Mouse (Mus musculus) limb, embryonic 14.5 days (tissue): ENCODE results near the gene Tc2n. TPM values are rescaled to one million over a fixed set of nuclear protein-coding genes. Genes with fewer than 3 reads are reported as not detected.

Experiments used
- ATAC-seq: fragments of 200-750 bp; cut with Nextera tagmentation; 2 replicates; pipeline ENCODE4 v1.8.0; 2017; ENCODE audit warnings: low read depth, moderate number of reproducible peaks, moderate TSS enrichment; ENCODE audit not compliant: low FRiP score
- DNase-seq: peaks from one replicate; pipeline ENCODE4 v3.0.0-alpha.2; 2015; ENCODE audit warnings: low spot score
- H3K27ac ChIP-seq: fragments of 300-500 bp; sonication (generic); replicated peaks from 2 replicates; pipeline ENCODE4 v1.5.1; 2014; ENCODE audit warnings: low read depth, mild to moderate bottlenecking, low read length, moderate library complexity, mixed read lengths
- H3K27me3 ChIP-seq: fragments of 300-500 bp; sonication (generic); 2 replicates; pipeline ENCODE4 v1.6.1; 2014; ENCODE audit warnings: low read length, mixed read lengths; ENCODE audit not compliant: control insufficient read depth, insufficient read depth
- H3K36me3 ChIP-seq: fragments of 300-500 bp; sonication (generic); 2 replicates; pipeline ENCODE4 v1.6.1; 2014; ENCODE audit warnings: mild to moderate bottlenecking, low read length, moderate library complexity, mixed read lengths; ENCODE audit not compliant: control insufficient read depth, insufficient read depth
- H3K4me1 ChIP-seq: fragments of 300-500 bp; sonication (generic); 2 replicates; pipeline ENCODE4 v1.6.1; 2014; ENCODE audit warnings: antibody characterized with exemption, low read length, mixed read lengths; ENCODE audit not compliant: control insufficient read depth, insufficient read depth
- H3K4me2 ChIP-seq: fragments of 300-500 bp; sonication (generic); replicated peaks from 2 replicates; pipeline ENCODE4 v1.6.1; 2014; ENCODE audit warnings: low read depth, mild to moderate bottlenecking, low read length, moderate library complexity; ENCODE audit not compliant: severe bottlenecking
- H3K4me3 ChIP-seq: fragments of 300-500 bp; sonication (generic); replicated peaks from 2 replicates; pipeline ENCODE4 v1.5.1; 2014; ENCODE audit warnings: low read length
- H3K9ac ChIP-seq: fragments of 300-500 bp; sonication (generic); 2 replicates; pipeline ENCODE4 v1.6.1; 2014; ENCODE audit warnings: mild to moderate bottlenecking, low read depth, low read length, moderate library complexity; ENCODE audit not compliant: severe bottlenecking
- H3K9me3 ChIP-seq: fragments of 300-500 bp; sonication (generic); 2 replicates; pipeline ENCODE4 v1.6.1; 2016; ENCODE audit warnings: low read length; ENCODE audit not compliant: control insufficient read depth
- POLR2A ChIP-seq: fragments of 200-500 bp; IDR thresholded peaks from 2 replicates; pipeline ENCODE4 v1.8.0; 2012; ENCODE audit warnings: inconsistent platforms, mild to moderate bottlenecking, moderate library complexity, borderline replicate concordance; ENCODE audit not compliant: insufficient read depth, insufficient read length; ENCODE audit errors: extremely low read depth
- WGBS: fragments of 180-500 bp; shearing (Covaris S2); extraction: QIAGEN DNeasy Blood & Tissue Kit; methylation state at CpG from one replicate; pipeline ENCODE4 v1.1.7; 2014; 5-methylcytosine and 5-hydroxymethylcytosine counted together
- polyA plus RNA-seq, 2 experiments: library from polyadenylated mRNA; depleted of rRNA in 1 of 2; stranded (reverse) in 1 of 2; unstranded in 1 of 2; fragments of >200 nt; fragmentation: Nextera tagmentation in 1 of 2; extraction: Ambion mirVana in 1 of 2; gene quantifications; 2 replicates each; pipeline versions ENCODE4 v1.2.1 to v1.2.3; 2012 to 2014

Tc2n gene
- 0.36 and 0.48 TPM in 2 replicates for polyA plus RNA-seq (2012; rRNA removed)
- 0.94 and 0.95 TPM in 2 replicates for polyA plus RNA-seq (2014; fragmentation: Nextera tagmentation; extraction: Ambion mirVana)

DNA sequence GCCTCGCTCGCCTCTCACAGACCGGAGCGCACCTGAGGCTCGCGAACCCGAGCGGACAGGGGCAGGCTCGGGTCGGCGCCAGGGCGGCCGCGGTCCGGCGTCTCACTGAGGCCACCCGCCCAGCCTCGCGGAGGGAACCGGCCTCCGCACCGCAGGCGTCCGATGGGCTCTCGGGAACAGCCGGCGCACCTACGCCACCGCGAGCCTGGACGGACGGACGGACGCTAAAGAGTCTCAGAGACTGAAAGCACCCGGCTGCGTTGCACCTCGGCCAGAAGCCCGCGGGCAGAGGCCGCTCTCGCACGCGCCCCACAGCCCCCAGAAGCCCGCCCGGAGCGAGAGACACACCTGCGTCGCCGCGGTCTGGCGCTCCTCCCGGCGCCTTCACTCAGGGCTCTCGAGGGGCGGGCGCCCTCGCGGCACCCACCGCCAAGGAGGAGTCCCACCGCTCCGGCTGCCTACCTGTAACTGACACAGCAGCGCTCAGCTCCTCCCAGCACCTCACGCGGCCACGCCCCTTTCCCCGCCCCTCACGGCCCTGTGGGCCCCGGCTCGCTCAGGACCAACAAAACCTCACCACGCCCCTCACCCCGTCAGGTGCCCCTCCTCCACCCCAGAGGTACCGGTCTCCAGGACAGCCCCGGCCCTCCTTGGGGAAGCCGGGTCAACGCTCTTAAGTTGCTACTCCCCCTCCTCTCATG lies at the start of gene Tc2n:
Gene Tc2n (minus strand): TSS at position 470 of the 701 bp plus-strand sequence.
- no peak within 1 kb of the TSS for H3K27ac ChIP-seq
- ATAC-seq: peak; percentile 89
- 0 out of 2 replicates have a peak, but pooled peaks cover 4% of the 10 kb centered on the region for H3K27me3 ChIP-seq
- H3K9ac ChIP-seq: peak within 1 kb of the TSS; percentile 56
- no peak for TF ChIP-seq POLR2A
- peak within 1 kb of the TSS; percentile 67 for H3K4me3 ChIP-seq
- H3K4me1 ChIP-seq: no peaks in the 10 kb centered on the region
- no peaks in the 10 kb centered on the region for H3K36me3 ChIP-seq
- peak; percentile 58 for DNase-seq
- peak within 1 kb of the TSS; percentile 98 for H3K4me2 ChIP-seq
- no peaks in the 10 kb centered on the region for H3K9me3 ChIP-seq
- under 1% methylated on average over 48 of the region's 75 CpGs for WGBS

GRCm38 (mm10) chr12:101767306-101768053 lies 49.2 kb upstream of the Tc2n start:
- ATAC-seq: no peak
- DNase-seq: no peak

DNA sequence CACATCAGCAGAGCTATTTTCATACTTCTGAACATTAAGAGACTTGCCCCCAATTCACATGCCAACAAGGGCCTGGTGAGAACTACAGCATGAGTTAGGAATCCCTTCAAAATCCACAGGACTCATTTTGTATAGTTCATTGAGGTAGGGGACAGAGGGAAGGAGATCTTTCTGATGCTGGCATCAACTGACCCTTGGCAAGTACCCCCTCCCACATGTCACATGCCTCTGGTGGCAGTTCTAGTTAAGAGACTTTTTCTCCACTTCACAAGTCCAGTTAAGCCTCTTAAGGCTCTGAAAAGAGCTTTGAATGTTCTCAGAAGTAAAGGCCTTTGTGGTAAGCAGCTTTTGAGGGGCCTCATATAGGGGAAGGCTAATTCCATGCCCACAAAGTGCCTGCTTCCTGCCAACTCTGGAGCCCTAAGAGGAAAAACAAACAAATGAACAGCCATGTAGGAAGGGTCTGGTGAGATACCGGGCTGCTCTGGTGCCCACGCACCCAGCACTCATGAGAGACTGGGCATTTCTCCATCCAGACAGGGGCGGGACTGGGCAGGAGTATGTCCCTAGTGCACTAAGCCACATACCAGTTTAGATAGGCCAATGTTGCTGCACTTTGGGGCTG lies 48.0 kb upstream of the Tc2n start:
- no peak overlapping the region for H3K4me3 ChIP-seq
- H3K9ac ChIP-seq: no peak overlapping the region
- no peak overlapping the region for H3K4me2 ChIP-seq
- WGBS: 75% methylated on average over 3 of the region's 3 CpGs
- H3K36me3 ChIP-seq: peaks cover 12% of the 10 kb centered on the region; the same call in 1 of the 2 replicates
- no peak for TF ChIP-seq POLR2A
- no peak overlapping the region for H3K27ac ChIP-seq
- DNase-seq (no peak), ATAC-seq (no peak)
- no peaks in the 10 kb centered on the region for H3K9me3 ChIP-seq
- peaks cover 22% of the 10 kb centered on the region for H3K4me1 ChIP-seq
- H3K27me3 ChIP-seq: no peaks in the 10 kb centered on the region

More at GRCm38 (mm10) chr12:101767306-101768053, 49.2 kb upstream of the Tc2n start:
- WGBS: 55% methylated on average over 9 of the region's 9 CpGs
- H3K9me3 ChIP-seq: no peaks in the 10 kb centered on the region
- no peak overlapping the region for H3K4me3 ChIP-seq
- no peak overlapping the region for H3K4me2 ChIP-seq
- no peaks in the 10 kb centered on the region for H3K27me3 ChIP-seq
- H3K4me1 ChIP-seq: peaks cover 22% of the 10 kb centered on the region
- no peak overlapping the region for H3K27ac ChIP-seq
- no peak for TF ChIP-seq POLR2A
- H3K9ac ChIP-seq: no peak overlapping the region
- peaks cover 11% of the 10 kb centered on the region; the same call in 1 of the 2 replicates for H3K36me3 ChIP-seq

- Histone ChIP-seq H3K9ac (no peak overlapping the region), H3K27me3 (no peaks in the 10 kb centered on the region), H3K27ac (no peak overlapping the region), H3K9me3 (no peaks in the 10 kb centered on the region), H3K36me3 (peaks cover 21% of the 10 kb centered on the region; the same call in 1 of the 2 replicates), H3K4me3 (no peak overlapping the region), H3K4me1 (peaks cover 22% of the 10 kb centered on the region), H3K4me2 (no peak overlapping the region)
- no peak for TF ChIP-seq POLR2A
- WGBS: 76% methylated on average over 5 of the region's 5 CpGs
- ATAC-seq: no peak
- DNase-seq: no peak
Observed at GRCm38 (mm10) chr12:101764870-101765269, 46.5 kb upstream of the Tc2n start.

DNA sequence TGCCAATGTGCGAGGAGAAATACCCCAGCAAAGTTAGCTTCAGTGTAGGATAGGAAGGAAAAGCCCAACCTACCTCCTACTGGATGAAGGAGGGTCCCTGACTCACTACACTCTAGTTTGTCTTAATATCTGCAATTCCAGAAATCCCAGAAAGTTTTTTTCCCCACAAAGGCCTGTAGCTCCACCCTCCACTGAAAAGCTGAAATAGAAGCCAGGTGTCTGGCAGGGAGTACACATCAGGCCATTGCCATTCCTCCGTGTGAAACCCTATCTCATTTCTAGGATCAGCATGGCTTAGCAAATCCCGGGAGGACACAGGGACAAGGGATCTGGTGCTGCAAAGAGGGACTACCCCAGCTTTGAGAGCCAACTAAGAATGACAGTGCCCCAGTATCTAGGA lies 44.7 kb upstream of the Tc2n start:
- no peak overlapping the region for H3K9ac ChIP-seq
- H3K27ac ChIP-seq: 0 out of 2 replicates have a peak overlapping the region, but pooled peaks have one; percentile 21
- 44% methylated on average over 3 of the region's 3 CpGs for WGBS
- TF ChIP-seq POLR2A: no peak
- ATAC-seq (peak; percentile 53), DNase-seq (peak; percentile 26)
- H3K4me3 ChIP-seq: no peak overlapping the region
- no peaks in the 10 kb centered on the region for H3K27me3 ChIP-seq
- H3K4me1 ChIP-seq: peaks cover 24% of the 10 kb centered on the region
- H3K9me3 ChIP-seq: no peaks in the 10 kb centered on the region
- peaks cover 23% of the 10 kb centered on the region; the same call in 1 of the 2 replicates for H3K36me3 ChIP-seq
- H3K4me2 ChIP-seq: no peak overlapping the region
